Mouse (Mus musculus) retina, adult 2 months (tissue): ENCODE measurements around the gene Iffo2.
A peak's percentile ranks its signal among the peaks of the same experiment; 100 is the strongest.

Experiments
- DNase-seq: peaks from one replicate; pipeline ENCODE4 v3.0.0-alpha.2; 2012; ENCODE audit warnings: low read depth, low spot score

Gene Iffo2

GRCm38 (mm10) chr4:139581427-139582051 is 51.2 kb downstream of the Iffo2 start:
- DNase-seq, result no peak

GRCm38 (mm10) chr4:139582346-139582745 is 52.0 kb downstream of the Iffo2 start:
- no peak for DNase-seq

- DNase-seq, result no peak
Observed at GRCm38 (mm10) chr4:139582903-139583302, 52.6 kb downstream of the Iffo2 start.

- DNase-seq, result no peak
Observed at GRCm38 (mm10) chr4:139583629-139584245, 53.4 kb downstream of the Iffo2 start.

- DNase-seq, result no peak
Observed at GRCm38 (mm10) chr4:139584704-139585103, 54.4 kb downstream of the Iffo2 start.

- no peak for DNase-seq
Observed at GRCm38 (mm10) chr4:139585713-139586112, 55.4 kb downstream of the Iffo2 start.

- no peak for DNase-seq
Observed at GRCm38 (mm10) chr4:139587370-139587769, 57.0 kb downstream of the Iffo2 start.

- DNase-seq, result no peak
Observed at GRCm38 (mm10) chr4:139587773-139588172, 57.4 kb downstream of the Iffo2 start.

GRCm38 (mm10) chr4:139589351-139590027 is 59.1 kb downstream of the Iffo2 start:
- no peak for DNase-seq

- no peak for DNase-seq
Observed at GRCm38 (mm10) chr4:139590446-139590845, 60.1 kb downstream of the Iffo2 start.

- no peak for DNase-seq
Observed at GRCm38 (mm10) chr4:139592895-139593294, 62.5 kb downstream of the Iffo2 start.

- no peak for DNase-seq
Observed at GRCm38 (mm10) chr4:139593383-139593782, 63.0 kb downstream of the Iffo2 start.

- no peak for DNase-seq
Observed at GRCm38 (mm10) chr4:139594062-139594461, 63.7 kb downstream of the Iffo2 start.

- no peak for DNase-seq
Observed at GRCm38 (mm10) chr4:139596715-139597114, 66.4 kb downstream of the Iffo2 start.

GRCm38 (mm10) chr4:139597286-139598284 is 67.2 kb downstream of the Iffo2 start:
- no peak for DNase-seq

GRCm38 (mm10) chr4:139598356-139598755 is 68.0 kb downstream of the Iffo2 start:
- DNase-seq, result no peak

GRCm38 (mm10) chr4:139598950-139599518 is 68.7 kb downstream of the Iffo2 start:
- peak; percentile 56 for DNase-seq

- no peak for DNase-seq
Observed at GRCm38 (mm10) chr4:139601519-139602356, 71.4 kb downstream of the Iffo2 start.

GRCm38 (mm10) chr4:139602357-139603244 is 72.3 kb downstream of the Iffo2 start, which contains the start of gene Gm21969:
Gene Gm21969 (plus strand): TSS chr4:139603186.
- DNase-seq, result no peak
